Mouse (Mus musculus): ENCODE measurements around the gene Olfr1175-ps. TPM values are rescaled to one million over a fixed set of nuclear protein-coding genes. Genes with fewer than 3 reads are reported as not detected.

Olfr1175-ps gene
- polyA plus RNA-seq (2021; fragmentation: Nextera tagmentation) = not detected in 2 replicates
- long read RNA-seq, experiment 1 = 0 reads
- long read RNA-seq, experiment 2 = 0 reads

DNA sequence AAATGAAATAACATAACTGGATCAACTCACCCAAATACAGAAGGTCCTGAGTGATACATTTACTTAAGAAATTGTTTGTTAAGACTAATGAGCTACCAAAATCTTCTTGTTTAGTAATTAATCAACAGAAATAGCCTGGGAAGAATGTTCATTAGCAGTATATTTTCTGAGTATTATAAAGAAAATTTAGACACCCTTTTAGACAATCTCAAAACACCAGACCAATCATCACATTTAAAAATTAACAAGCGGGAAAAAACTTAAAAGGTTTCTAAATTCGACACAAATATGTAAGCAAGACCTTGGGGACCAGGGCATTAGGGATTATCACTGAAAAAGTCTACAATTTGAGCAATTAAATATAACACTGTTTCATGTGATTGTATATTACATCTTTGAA lies at the start of gene Olfr1175-ps:
Gene Olfr1175-ps (minus strand): TSS at position 101 of the 400 bp plus-strand sequence.

DNA sequence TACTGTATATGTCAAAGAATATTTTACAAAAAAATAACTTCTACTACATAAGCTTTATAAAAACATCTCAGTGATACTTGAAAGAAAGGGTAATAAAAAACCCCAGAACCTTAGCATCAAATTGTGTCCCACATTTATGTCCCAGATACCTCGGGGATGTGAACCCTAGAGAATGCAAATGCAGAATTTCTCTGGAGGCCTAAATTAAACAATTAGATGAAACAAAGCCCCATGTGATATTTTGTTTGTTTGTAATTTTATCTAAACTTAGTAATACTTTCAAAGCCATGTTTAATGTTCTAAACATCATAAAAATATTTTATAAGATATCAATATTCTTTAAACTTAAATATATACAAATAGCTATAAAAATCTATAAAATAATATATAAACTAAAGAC lies 19.4 kb upstream of the Olfr1175-ps start, which contains the start of gene Olfr1177-ps:
Gene Olfr1177-ps (minus strand): TSS at position 101 of the 400 bp plus-strand sequence.

GRCm38 (mm10) chr2:88336421-88336820 lies 9.4 kb upstream of the Olfr1175-ps start, which contains the start of gene Olfr1176:
Gene Olfr1176 (plus strand): TSS chr2:88336721.

GRCm38 (mm10) chr2:88315035-88315434 lies 12.0 kb downstream of the Olfr1175-ps start, which contains the start of gene Olfr1174-ps:
Gene Olfr1174-ps (minus strand): TSS chr2:88315135.

DNA sequence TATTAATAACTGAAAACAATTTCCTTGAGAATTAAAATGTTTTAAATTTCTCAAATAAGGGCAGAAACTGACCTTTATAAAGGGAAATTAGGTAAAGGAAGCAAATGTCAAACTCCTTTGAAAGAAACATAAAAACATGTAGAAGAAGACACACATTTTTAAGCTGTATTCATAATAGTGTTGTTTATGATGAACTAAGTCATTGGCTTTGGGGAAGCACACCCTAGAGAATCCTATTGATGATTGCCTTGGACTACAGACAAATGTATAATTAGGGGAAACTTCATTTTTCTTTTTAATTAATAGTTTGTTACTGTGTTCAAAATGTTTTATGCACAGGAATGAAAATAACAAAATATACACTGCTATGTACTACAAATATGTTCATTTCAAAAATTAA lies 47.2 kb downstream of the Olfr1175-ps start, which contains the start of gene Olfr1173:
Gene Olfr1173 (minus strand): TSS at position 101 of the 400 bp plus-strand sequence.

Other genes with a start within 250 kb of the Olfr1175-ps start
- gene Olfr1164, start 233.2 kb downstream of the Olfr1175-ps start, polyA plus RNA-seq (2021; fragmentation: Nextera tagmentation) = not detected in 2 replicates
- gene Olfr1166, start 198.9 kb downstream of the Olfr1175-ps start, polyA plus RNA-seq (2021; fragmentation: Nextera tagmentation) = not detected in 2 replicates
- gene Olfr1167, start 172.0 kb downstream of the Olfr1175-ps start, polyA plus RNA-seq (2021; fragmentation: Nextera tagmentation) = not detected in 2 replicates
- gene Olfr1168, start 145.3 kb downstream of the Olfr1175-ps start, polyA plus RNA-seq (2021; fragmentation: Nextera tagmentation) = not detected in 2 replicates
- not detected in 2 replicates for gene Olfr1170, start 98.9 kb downstream of the Olfr1175-ps start, polyA plus RNA-seq (2021; fragmentation: Nextera tagmentation)
- not detected in 2 replicates for gene Olfr1173, start 47.3 kb downstream of the Olfr1175-ps start, polyA plus RNA-seq (2021; fragmentation: Nextera tagmentation)
- not detected in 2 replicates for gene Olfr1174-ps, start 12.1 kb downstream of the Olfr1175-ps start, polyA plus RNA-seq (2021; fragmentation: Nextera tagmentation)
- gene Olfr1176, start 9.5 kb upstream of the Olfr1175-ps start, polyA plus RNA-seq (2021; fragmentation: Nextera tagmentation) = not detected in 2 replicates
- not detected in 2 replicates for gene Olfr1177-ps, start 19.3 kb upstream of the Olfr1175-ps start, polyA plus RNA-seq (2021; fragmentation: Nextera tagmentation)
- not detected in 2 replicates for gene Olfr1178, start 59.8 kb upstream of the Olfr1175-ps start, polyA plus RNA-seq (2021; fragmentation: Nextera tagmentation)
- not detected in 2 replicates for gene Olfr1179, start 79.2 kb upstream of the Olfr1175-ps start, polyA plus RNA-seq (2021; fragmentation: Nextera tagmentation)
- gene Olfr1180, start 91.9 kb upstream of the Olfr1175-ps start, polyA plus RNA-seq (2021; fragmentation: Nextera tagmentation) = not detected in 2 replicates
- gene Olfr1181, start 99.0 kb upstream of the Olfr1175-ps start, polyA plus RNA-seq (2021; fragmentation: Nextera tagmentation) = not detected in 2 replicates
- not detected in 2 replicates for gene Gm13757, start 121.9 kb upstream of the Olfr1175-ps start, polyA plus RNA-seq (2021; fragmentation: Nextera tagmentation)
- 0.01 TPM in 1 of 2 replicates, not detected in the other for gene Olfr1183, start 127.7 kb upstream of the Olfr1175-ps start, polyA plus RNA-seq (2021; fragmentation: Nextera tagmentation)
- not detected in 2 replicates for gene Olfr1184, start 156.4 kb upstream of the Olfr1175-ps start, polyA plus RNA-seq (2021; fragmentation: Nextera tagmentation)
- gene Olfr1185-ps1, start 166.1 kb upstream of the Olfr1175-ps start, polyA plus RNA-seq (2021; fragmentation: Nextera tagmentation) = not detected in 2 replicates
- gene Olfr1186, start 191.3 kb upstream of the Olfr1175-ps start, polyA plus RNA-seq (2021; fragmentation: Nextera tagmentation) = not detected in 2 replicates
- not detected in 2 replicates for gene Olfr1188, start 229.7 kb upstream of the Olfr1175-ps start, polyA plus RNA-seq (2021; fragmentation: Nextera tagmentation)